Mouse (Mus musculus): ENCODE data around the gene Ajap1. TPM values are rescaled to one million over a fixed set of nuclear protein-coding genes. Genes with fewer than 3 reads are reported as not detected.

The Ajap1 gene
- total and polyA plus RNA-seq, 2 experiments, result 0.07 TPM; not detected in 1

- H3K27me3 ChIP-seq (ENCODE audit: control insufficient read depth, insufficient read depth, low read length), result no peaks in the 10 kb centered on the region
- no peak overlapping the region for H3K4me3 ChIP-seq (ENCODE audit: insufficient read depth, low read depth, low read length)
- DNase-seq (ENCODE audit: extremely low read depth, low read depth, low spot score), result no peak
- TF ChIP-seq POLR2A (IDR thresholded peaks at IDR 0.05; ENCODE audit: extremely low read depth, insufficient read depth, low read length), result no peak
- WGBS, result 71% methylated on average over 16 of the region's 16 CpGs
- no peak overlapping the region for H3K9ac ChIP-seq (ENCODE audit: low read depth, low read length)
- H3K36me3 ChIP-seq (ENCODE audit: control insufficient read depth, insufficient read depth, low read length), result no peaks in the 10 kb centered on the region
- no peaks in the 10 kb centered on the region for H3K4me1 ChIP-seq (ENCODE audit: control insufficient read depth, insufficient read depth, low read length)
- H3K79me2 ChIP-seq (ENCODE audit: control insufficient read depth, insufficient read depth, low read length), result no peaks in the 10 kb centered on the region
- H3K27ac ChIP-seq (replicated peaks; ENCODE audit: insufficient read depth, low read depth, low read length), result no peak overlapping the region
These were observed 56.5 kb downstream of the Ajap1 start for GRCm38 (mm10) chr4:153425961-153426656.

- Histone ChIP-seq H3K79me2 (ENCODE audit: control insufficient read depth, insufficient read depth, low read length) (no peaks in the 10 kb centered on the region), H3K9ac (ENCODE audit: low read depth, low read length) (no peak overlapping the region), H3K4me3 (ENCODE audit: insufficient read depth, low read depth, low read length) (no peak overlapping the region), H3K36me3 (ENCODE audit: control insufficient read depth, insufficient read depth, low read length) (no peaks in the 10 kb centered on the region), H3K4me1 (ENCODE audit: control insufficient read depth, insufficient read depth, low read length) (no peaks in the 10 kb centered on the region), H3K27ac (replicated peaks; ENCODE audit: insufficient read depth, low read depth, low read length) (no peak overlapping the region), H3K27me3 (ENCODE audit: control insufficient read depth, insufficient read depth, low read length) (no peaks in the 10 kb centered on the region)
- WGBS, result 73% methylated on average over 10 of the region's 10 CpGs
- no peak for DNase-seq (ENCODE audit: extremely low read depth, low read depth, low spot score)
- TF ChIP-seq CTCF (IDR thresholded peaks at IDR 0.05; ENCODE audit: low read depth, low read length) (no peak), POLR2A (IDR thresholded peaks at IDR 0.05; ENCODE audit: extremely low read depth, insufficient read depth, low read length) (no peak)
These were observed 58.3 kb downstream of the Ajap1 start for GRCm38 (mm10) chr4:153424324-153424723.

GRCm38 (mm10) chr4:153417926-153418325 is 64.7 kb downstream of the Ajap1 start:
- Histone ChIP-seq H3K27me3 (ENCODE audit: control insufficient read depth, insufficient read depth, low read length) (no peaks in the 10 kb centered on the region), H3K4me3 (ENCODE audit: insufficient read depth, low read depth, low read length) (no peak overlapping the region), H3K27ac (replicated peaks; ENCODE audit: insufficient read depth, low read depth, low read length) (no peak overlapping the region), H3K36me3 (ENCODE audit: control insufficient read depth, insufficient read depth, low read length) (no peaks in the 10 kb centered on the region), H3K79me2 (ENCODE audit: control insufficient read depth, insufficient read depth, low read length) (no peaks in the 10 kb centered on the region), H3K4me1 (ENCODE audit: control insufficient read depth, insufficient read depth, low read length) (no peaks in the 10 kb centered on the region), H3K9ac (ENCODE audit: low read depth, low read length) (no peak overlapping the region)
- no peak for TF ChIP-seq POLR2A (IDR thresholded peaks at IDR 0.05; ENCODE audit: extremely low read depth, insufficient read depth, low read length)
- TF ChIP-seq CTCF (IDR thresholded peaks at IDR 0.05; ENCODE audit: low read depth, low read length), result no peak
- no peak for DNase-seq (ENCODE audit: extremely low read depth, low read depth, low spot score)
- WGBS, result 3% methylated on average over 11 of the region's 12 CpGs

GRCm38 (mm10) chr4:153417164-153417896 is 65.3 kb downstream of the Ajap1 start:
- TF ChIP-seq POLR2A (IDR thresholded peaks at IDR 0.05; ENCODE audit: extremely low read depth, insufficient read depth, low read length), result no peak
- TF ChIP-seq CTCF (IDR thresholded peaks at IDR 0.05; ENCODE audit: low read depth, low read length), result no peak
- Histone ChIP-seq H3K4me3 (ENCODE audit: insufficient read depth, low read depth, low read length) (no peak overlapping the region; the same call in 1 of the 2 replicates), H3K36me3 (ENCODE audit: control insufficient read depth, insufficient read depth, low read length) (no peaks in the 10 kb centered on the region), H3K9ac (ENCODE audit: low read depth, low read length) (no peak overlapping the region), H3K79me2 (ENCODE audit: control insufficient read depth, insufficient read depth, low read length) (no peaks in the 10 kb centered on the region), H3K27me3 (ENCODE audit: control insufficient read depth, insufficient read depth, low read length) (no peaks in the 10 kb centered on the region), H3K4me1 (ENCODE audit: control insufficient read depth, insufficient read depth, low read length) (no peaks in the 10 kb centered on the region), H3K27ac (replicated peaks; ENCODE audit: insufficient read depth, low read depth, low read length) (no peak overlapping the region)
- 3% methylated on average over 23 of the region's 23 CpGs for WGBS
- no peak for DNase-seq (ENCODE audit: extremely low read depth, low read depth, low spot score)

- Histone ChIP-seq H3K9ac (ENCODE audit: low read depth, low read length) (no peak overlapping the region), H3K79me2 (ENCODE audit: control insufficient read depth, insufficient read depth, low read length) (no peaks in the 10 kb centered on the region), H3K27me3 (ENCODE audit: control insufficient read depth, insufficient read depth, low read length) (no peaks in the 10 kb centered on the region), H3K27ac (replicated peaks; ENCODE audit: insufficient read depth, low read depth, low read length) (no peak overlapping the region), H3K4me3 (ENCODE audit: insufficient read depth, low read depth, low read length) (no peak overlapping the region), H3K4me1 (ENCODE audit: control insufficient read depth, insufficient read depth, low read length) (no peaks in the 10 kb centered on the region), H3K36me3 (ENCODE audit: control insufficient read depth, insufficient read depth, low read length) (no peaks in the 10 kb centered on the region)
- no peak for TF ChIP-seq POLR2A (IDR thresholded peaks at IDR 0.05; ENCODE audit: extremely low read depth, insufficient read depth, low read length)
- TF ChIP-seq CTCF (IDR thresholded peaks at IDR 0.05; ENCODE audit: low read depth, low read length), result no peak
- DNase-seq (ENCODE audit: extremely low read depth, low read depth, low spot score), result no peak
- 54% methylated on average over 9 of the region's 9 CpGs for WGBS
These were observed 66.5 kb downstream of the Ajap1 start for GRCm38 (mm10) chr4:153416111-153416510.

- Histone ChIP-seq H3K4me1 (ENCODE audit: control insufficient read depth, insufficient read depth, low read length) (no peaks in the 10 kb centered on the region), H3K36me3 (ENCODE audit: control insufficient read depth, insufficient read depth, low read length) (no peaks in the 10 kb centered on the region), H3K4me3 (ENCODE audit: insufficient read depth, low read depth, low read length) (no peak overlapping the region), H3K27me3 (ENCODE audit: control insufficient read depth, insufficient read depth, low read length) (no peaks in the 10 kb centered on the region), H3K79me2 (ENCODE audit: control insufficient read depth, insufficient read depth, low read length) (no peaks in the 10 kb centered on the region), H3K9ac (ENCODE audit: low read depth, low read length) (no peak overlapping the region), H3K27ac (replicated peaks; ENCODE audit: insufficient read depth, low read depth, low read length) (no peak overlapping the region)
- DNase-seq (ENCODE audit: extremely low read depth, low read depth, low spot score), result no peak
- 81% methylated on average over 8 of the region's 8 CpGs for WGBS
- TF ChIP-seq POLR2A (IDR thresholded peaks at IDR 0.05; ENCODE audit: extremely low read depth, insufficient read depth, low read length) (no peak), CTCF (IDR thresholded peaks at IDR 0.05; ENCODE audit: low read depth, low read length) (no peak)
These were observed 84.2 kb downstream of the Ajap1 start for GRCm38 (mm10) chr4:153398421-153398820.
